Mouse (Mus musculus): ENCODE data around the gene Kdelr3.

The Kdelr3 gene

DNA sequence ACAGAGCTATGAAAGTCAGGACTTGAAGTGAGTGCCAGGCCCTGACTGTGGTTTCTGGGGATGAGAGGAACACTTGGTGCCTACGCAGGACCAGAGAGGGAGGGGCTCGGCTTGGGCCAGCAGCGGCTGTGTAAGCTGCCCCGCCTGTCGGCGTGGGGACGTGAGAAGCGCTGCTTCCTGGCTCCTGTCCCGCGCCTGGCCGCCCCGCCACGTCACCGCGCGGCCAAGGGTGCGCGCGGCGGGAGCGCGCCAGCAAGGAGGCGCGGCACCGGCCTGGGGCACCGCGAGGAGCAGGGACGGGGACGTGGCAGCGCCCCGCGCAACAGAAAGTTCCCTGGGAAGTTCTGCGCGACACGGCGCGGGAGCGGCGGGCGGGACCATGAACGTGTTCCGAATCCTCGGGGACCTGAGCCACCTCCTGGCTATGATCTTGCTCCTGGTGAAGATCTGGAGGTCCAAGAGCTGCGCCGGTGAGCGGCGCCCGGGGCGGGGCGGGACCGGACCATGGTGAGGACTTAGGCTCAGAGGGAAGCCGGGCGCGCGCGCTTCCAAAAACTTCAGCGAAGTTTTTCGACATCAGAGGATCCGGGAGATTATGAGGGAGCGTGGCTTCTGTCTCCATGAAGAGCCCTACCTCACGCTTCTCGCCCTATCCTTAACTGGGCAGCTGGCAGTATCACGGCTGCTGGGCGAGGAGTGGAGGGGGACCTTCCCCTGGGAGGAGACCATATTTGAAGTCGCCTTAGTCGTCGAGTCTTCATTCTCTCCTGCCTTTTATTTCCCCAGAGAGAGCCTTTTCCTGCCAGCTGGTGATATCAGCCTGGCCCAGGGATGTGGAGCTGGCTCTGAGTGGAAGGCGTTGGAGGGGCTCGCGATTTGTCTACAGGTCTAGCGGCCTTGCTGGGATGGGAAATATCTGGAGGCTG lies at the start of gene Kdelr3:
Kdelr3 (plus strand) TSS at position 241 of the 926 bp plus-strand sequence.
- no peak for DNase-seq (ENCODE audit: low read depth, low spot score)

- no peak for DNase-seq (ENCODE audit: low read depth, low spot score)
Observed at GRCm38 (mm10) chr15:79466601-79467286, 49.5 kb upstream of the Kdelr3 start.

DNA sequence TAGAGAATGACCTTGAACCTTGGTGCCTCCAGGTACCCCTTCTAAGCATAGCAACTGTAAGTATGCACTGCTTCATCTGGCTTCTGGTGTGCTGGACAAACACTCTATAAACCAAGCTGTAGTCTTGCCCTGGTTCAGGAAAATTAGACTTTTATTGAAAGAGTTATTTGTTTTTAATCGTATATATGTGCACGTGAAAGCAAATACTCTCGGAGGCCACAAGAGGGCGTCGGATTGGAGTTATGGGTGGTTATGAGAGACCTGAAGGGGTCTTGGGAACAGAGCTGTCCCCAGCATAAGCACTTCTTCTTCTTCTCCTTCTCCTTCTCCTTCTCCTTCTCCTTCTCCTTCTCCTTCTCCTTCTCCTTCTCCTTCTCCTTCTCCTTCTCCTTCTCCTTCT lies 46.6 kb upstream of the Kdelr3 start:
- DNase-seq (ENCODE audit: low read depth, low spot score) = no peak

DNA sequence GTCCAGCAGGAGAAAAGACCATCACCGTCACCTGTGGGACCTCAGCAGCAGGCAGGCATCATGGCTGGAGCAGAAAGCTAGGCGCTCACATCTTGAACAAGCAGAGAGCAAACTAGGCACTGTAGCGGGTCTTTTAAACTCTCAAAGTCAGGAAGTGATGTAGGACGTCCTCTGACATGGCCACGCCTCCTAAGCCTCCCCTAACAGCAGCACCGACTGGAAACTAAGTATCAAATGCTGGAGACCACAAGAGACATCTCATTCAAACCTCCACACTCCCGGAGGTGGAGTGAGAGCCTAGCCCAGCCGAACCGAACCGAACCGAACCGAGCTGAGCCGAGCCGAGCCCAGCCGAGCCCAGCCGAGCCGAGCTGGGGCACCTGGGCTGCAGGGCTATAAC lies 45.6 kb upstream of the Kdelr3 start:
- DNase-seq (ENCODE audit: low read depth, low spot score) = no peak

DNA sequence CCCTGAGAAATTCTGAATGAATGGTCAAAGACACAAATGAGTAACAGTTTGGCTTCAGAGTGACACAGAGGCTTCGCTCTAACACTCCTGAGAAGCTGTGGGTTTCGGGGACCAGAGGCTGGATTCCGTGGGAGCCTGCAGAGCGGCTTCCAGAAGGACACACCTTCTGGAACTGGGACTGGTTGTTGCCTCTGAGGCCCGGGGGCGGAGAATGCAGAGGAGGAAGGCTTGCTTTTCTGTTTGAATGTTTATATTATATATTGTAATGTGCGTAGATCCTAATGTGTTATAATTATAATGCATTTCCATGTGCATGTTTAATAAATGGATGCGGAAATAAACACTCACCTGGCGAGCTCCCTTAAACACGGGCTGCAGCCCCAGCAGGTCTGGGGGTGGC lies 45.1 kb upstream of the Kdelr3 start:
- DNase-seq (ENCODE audit: low read depth, low spot score) = no peak

DNA sequence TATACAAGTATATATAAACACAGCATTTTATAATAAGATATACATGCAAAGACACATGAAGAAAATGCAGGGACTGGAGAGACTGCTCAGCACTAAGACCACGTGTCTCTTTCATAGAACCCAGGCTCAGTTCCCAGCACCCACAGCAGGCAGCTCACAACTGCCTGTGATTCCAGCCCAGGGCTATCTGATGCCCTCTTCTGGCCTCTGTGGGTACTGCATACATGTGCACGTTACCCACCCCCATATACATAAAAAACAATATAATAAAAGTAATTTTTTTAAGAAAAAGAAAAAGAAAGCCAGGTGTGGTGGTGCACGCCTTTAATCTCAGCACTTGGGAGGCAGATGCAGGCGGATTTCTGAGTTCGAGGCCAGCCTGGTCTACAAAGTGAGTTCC lies 43.2 kb upstream of the Kdelr3 start:
- DNase-seq (ENCODE audit: low read depth, low spot score) = no peak

GRCm38 (mm10) chr15:79473638-79474355 lies 42.4 kb upstream of the Kdelr3 start:
- no peak for DNase-seq (ENCODE audit: low read depth, low spot score)

DNA sequence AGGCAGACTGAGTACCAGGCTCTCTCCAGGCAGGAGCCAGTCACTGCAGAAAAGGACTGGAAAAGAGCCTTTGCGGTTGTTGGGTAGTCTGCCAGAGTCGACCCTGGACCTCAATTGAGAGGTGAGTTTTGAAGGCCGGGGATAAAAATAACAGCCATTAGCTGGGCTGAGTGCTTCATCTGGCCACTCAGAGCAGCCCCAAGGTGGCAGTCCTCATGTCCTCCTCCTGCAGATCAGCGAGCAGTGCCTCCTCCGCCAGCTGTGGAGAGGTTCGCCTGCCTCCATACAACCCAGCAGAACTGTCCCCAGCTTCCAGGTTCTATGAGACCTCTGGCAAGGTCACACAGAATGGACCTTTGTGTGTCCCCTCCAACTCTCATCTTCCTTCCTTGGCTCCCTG lies 39.0 kb upstream of the Kdelr3 start:
- DNase-seq (ENCODE audit: low read depth, low spot score) = no peak

DNA sequence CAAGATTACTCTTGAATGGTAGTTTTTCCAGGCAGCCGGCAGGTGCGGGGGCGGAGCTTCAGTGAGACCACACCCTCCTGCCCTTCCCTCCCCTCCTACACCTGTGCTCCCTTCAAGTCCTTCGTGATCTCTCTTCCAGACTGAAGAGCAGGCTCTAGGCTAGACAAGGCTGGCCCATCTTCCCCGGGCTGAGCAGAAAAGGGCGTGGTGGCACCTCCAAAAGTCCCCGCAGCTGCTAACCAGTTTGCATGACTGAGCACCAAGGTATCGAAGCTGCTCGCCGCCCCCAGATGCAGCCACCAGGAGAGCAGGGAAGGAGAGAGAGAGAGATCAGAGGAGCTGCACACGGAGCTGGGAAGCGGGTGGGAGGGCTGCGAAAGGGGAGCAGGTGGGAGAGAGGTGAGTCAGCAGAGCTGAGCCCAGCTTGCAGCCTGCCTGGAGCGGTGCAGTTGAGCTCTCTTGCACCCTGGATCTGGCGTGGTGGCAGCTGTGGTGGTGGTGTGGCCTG lies 35.0 kb upstream of the Kdelr3 start:
- peak; percentile 84 for DNase-seq (ENCODE audit: low read depth, low spot score)

GRCm38 (mm10) chr15:79489463-79489862 lies 26.7 kb upstream of the Kdelr3 start:
- DNase-seq (ENCODE audit: low read depth, low spot score) = no peak

- no peak for DNase-seq (ENCODE audit: low read depth, low spot score)
Observed at GRCm38 (mm10) chr15:79493527-79493926, 22.7 kb upstream of the Kdelr3 start.

GRCm38 (mm10) chr15:79500110-79500509 lies 16.1 kb upstream of the Kdelr3 start:
- no peak for DNase-seq (ENCODE audit: low read depth, low spot score)

GRCm38 (mm10) chr15:79502891-79503341 lies 13.3 kb upstream of the Kdelr3 start:
- DNase-seq (ENCODE audit: low read depth, low spot score) = no peak

DNA sequence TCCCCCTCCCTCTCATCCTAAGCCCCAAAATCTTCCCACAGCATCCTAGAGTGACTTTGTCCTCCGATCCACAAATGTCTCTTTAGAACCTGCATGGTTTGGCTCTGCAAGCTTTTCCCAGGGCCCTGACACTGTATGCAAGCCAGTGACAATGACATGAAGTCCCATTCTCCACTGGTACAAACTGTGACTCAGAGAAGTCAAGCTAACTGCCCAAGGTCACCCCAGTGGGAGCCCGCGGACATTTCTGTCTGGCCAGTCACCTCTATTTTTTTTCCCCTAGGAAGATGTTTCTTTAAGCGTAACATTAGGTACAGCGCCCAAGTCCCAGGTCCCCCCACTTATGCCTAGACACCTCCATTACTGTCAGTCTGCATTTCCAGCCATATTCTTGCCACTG lies 12.8 kb upstream of the Kdelr3 start:
- no peak for DNase-seq (ENCODE audit: low read depth, low spot score)

- DNase-seq (ENCODE audit: low read depth, low spot score) = no peak
Observed at GRCm38 (mm10) chr15:79504707-79505452, 11.3 kb upstream of the Kdelr3 start, which contains the start of gene Kcnj4. TSS of gene Kcnj4 (minus strand) at chr15:79505241.

DNA sequence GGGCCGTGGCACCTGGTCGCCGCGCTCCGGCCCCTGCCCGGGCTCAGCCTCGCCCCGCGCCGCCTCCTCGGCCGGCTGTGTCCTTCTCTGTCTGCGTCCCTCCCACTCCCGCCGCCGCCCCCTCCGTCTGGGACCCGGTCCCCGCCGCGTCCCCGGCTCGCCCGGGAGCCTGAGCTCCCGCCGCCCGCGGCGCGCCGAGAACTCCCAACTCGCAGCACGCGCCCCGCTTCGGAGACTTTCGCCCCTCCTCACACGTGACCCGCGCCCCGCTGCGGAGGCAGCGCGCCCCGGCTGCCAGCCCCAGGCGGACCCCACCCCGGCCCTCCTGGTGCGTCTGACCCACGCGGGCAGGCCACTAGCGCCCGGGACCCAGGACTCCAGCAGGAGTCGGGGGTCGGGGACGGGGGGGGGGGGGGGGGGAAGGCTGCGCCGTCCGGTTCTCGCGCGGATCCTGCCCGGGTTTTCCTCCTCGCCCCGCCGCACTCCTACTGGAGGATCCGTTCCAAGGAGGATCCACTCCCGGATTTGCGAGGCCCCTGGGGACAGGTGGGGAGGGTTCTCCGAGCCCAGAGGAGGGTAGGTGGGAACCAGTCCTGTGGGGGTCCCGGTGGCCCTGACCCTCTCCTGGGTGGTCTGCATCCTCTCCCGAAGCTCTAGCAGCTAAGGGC lies 10.5 kb upstream of the Kdelr3 start:
- DNase-seq (ENCODE audit: low read depth, low spot score) = no peak

DNA sequence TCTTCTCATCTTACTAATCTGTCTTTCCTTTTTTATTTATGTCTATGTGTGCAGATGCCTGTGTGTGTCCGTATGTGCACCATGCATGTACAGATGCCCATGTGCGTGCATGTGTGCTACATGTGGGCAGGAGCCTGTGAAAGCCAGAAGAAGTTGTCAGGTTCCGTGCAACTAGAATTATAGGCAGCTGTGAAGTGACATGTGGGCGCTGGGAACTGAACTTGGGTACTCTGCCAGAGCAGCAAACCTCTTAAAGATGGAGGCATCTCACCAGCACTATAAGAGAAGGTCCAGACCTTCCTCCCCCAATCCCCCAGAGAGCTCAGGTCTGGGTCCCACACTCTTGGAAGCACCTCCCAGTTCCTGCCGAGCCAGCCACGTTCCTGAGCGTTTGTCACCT lies 9.8 kb upstream of the Kdelr3 start:
- no peak for DNase-seq (ENCODE audit: low read depth, low spot score)

DNA sequence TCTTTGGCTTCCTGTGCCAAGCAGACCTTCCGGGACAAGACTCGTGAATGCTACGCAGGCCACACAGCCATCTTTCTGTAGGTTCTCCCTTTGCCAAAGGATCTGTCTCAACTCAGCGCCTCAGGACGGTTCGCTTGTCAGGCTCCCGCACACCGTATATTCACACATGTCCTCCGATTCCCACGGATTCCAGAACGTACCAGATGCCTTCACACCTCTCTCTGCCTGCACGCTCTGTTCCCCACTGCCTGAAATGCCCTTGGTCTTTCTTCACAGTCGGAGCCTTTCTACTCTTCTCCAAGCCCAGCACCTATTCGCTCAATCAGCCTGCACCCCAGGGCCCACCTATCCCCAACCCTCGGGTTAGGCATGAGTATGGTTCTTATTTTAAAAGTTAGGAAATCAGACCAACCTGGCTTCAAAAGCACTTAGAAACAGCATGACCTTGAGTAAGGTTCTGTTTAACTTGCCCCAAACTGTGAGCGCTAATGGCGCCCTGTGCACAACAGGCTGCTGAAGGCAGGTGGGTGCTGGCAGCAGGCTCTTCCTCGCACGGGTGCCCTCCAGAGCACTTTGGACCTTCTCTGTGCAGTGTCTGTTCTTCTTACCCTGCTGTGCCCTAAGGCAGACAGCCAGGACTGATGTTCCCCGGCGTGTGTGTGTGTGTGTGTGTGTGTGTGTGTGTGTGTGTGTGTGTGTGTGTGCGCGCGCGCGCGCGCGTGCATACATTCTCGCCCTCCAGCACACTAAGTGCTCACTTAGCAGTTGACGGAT lies 9.0 kb upstream of the Kdelr3 start:
- no peak for DNase-seq (ENCODE audit: low read depth, low spot score)

GRCm38 (mm10) chr15:79509998-79510397 lies 6.2 kb upstream of the Kdelr3 start:
- no peak for DNase-seq (ENCODE audit: low read depth, low spot score)

DNA sequence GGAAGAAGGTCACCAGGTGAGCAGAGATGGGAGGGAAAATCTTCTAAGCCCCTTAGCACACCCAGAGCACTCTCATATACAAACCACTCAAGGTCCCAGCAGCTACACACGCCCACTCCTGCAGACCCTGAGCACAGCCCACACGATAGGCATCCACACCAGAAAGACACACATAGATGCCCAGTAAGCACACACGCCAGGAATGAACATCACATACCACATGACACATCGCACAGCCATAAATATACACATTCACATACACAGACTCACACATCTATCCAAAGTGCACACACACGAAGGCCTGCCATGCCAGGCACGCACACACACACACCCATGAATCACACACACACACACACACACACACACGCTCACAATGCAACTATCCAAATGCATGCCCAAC lies 5.8 kb upstream of the Kdelr3 start:
- DNase-seq (ENCODE audit: low read depth, low spot score) = no peak
